Mouse (Mus musculus): ENCODE data around the gene Lpar3.
A peak's percentile ranks its signal among the peaks of the same experiment; 100 is the strongest.

Lpar3 gene

DNA sequence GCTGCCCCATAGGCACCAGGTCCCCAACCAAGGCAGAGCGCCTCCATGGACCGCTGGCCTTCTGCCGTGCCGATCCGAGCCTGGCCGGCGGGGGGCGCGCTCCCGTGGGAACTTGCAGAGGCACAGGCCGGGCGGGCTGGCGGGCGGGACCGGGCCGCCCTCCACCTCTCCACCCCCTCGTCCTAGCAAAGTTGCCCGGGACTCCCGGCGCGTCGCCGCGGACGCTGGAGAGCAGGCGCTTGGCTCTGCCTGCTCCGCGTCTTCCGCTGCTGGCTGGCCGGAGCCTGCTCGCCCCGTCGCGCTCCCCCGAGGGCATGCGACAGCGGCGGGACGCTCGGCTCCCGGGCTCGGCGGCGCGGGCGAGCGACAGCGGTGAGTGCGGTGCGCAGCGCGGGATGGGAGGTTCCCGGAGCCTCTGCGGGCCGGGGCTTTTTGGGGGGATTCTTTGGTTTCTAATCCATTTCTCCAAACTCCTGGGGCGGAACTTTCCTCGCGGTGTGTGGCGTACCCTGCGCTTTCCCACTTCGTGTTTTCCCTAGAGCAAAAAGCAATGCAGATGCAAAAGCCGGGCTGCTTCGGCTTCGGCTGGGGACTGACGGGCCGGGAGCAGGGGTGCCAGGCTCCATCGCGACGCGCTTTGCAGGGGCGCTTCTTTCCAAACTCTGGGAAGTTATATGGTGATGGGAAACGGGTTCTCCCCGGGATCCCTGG, at the start of gene Lpar3:
Lpar3 (plus strand) TSS at position 188 of the 711 bp plus-strand sequence.
- DNase-seq (ENCODE audit: inconsistent ontology term): peak; percentile 74

DNA sequence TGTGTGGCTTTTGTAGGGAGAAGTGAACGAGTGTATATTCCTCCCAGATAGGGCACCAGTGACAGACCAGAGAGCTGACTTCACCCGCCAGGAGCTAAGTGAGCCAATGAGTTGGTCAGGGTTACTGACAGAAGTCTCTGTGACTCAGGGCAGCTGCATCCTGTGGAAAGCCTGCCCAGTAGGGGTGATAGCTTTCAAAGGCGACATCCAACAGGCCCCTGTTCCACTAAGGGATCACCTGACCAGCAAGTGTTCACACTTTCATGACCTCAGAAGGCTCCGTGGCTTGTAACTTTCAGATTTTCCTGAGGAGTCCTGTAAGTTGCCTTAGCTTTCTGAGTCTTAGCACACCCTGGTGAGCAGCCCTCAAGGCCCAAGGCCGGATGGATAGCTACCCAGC, 47.7 kb upstream of the Lpar3 start:
- DNase-seq (ENCODE audit: inconsistent ontology term): no peak

DNA sequence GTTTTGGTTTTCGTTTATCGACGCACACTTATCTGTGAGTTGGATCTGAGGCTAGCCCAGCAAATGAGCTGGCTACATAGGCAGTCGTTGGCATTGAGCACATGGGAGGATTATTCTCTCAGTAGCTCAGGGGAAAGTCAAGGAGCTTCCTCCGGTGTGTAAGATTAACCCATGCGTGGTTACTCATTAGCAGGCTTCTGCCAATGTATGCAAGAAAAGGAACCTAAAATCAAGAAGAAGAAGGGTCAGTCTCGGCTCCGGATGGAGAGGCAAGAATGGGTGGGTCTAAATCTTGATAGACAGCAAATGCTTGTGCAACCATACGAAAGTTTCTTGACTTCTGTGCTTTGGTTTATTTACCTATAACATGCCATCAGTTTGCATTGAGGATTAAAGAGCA, 46.5 kb upstream of the Lpar3 start:
- DNase-seq (ENCODE audit: inconsistent ontology term): no peak

DNA sequence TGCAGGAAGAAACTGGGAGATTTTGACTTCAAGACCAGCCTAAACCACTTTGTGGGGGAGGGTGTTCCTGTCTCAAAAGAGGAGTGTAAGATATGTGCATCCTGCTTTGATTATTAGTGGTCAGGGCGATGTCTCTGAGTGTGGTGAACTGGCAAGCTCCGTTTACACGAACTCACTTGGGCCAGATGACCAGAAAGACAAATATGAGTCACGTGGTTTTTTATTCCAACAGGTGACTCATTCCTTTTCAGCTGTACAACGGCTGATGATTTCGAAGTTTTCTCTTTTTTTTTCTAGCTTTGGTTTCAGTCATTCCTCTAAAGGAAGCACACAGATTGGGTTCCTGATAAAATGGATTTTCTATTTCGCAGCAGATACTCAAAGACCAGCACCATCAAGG, 43.5 kb upstream of the Lpar3 start:
- peak; percentile 45 for DNase-seq (ENCODE audit: inconsistent ontology term)

DNA sequence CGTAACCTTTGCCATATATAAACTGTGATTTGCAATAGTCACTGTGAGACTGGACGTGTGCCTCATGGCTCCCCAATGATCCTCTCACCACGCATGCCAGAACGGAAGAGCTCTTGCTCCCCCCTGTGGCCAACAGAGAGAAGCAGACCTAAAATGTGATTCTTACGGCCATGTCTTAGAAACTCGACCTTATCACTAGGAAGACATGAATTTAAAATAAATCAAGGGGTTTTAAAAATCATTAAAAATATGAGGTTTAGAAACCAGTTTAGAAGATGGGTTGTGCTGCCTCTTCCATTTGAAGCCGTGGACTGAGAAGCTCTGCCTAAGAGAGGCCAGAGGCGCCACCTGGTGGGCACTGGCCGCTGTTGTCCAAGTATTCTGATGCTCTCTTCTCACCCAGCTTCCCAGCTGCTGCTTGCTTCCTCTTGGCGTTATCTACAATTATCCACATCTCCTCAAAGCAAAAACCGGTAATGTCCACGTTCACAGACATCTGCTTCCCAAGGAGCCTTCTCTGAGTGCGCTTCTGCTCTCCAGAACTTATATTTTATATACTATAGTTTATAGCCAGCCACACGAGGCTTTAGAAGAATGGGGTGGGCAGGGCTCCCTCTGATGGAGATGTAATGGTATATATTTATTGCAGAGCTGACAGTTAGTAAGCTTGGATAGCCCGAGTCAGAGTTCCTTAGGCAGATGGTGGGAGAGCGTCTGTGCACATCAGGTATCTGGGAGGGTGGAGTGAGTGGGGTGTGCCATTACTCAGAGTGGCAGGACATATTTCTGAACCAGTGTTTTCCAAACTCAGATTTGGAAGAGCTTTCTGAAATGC, 42.8 kb upstream of the Lpar3 start:
- DNase-seq (ENCODE audit: inconsistent ontology term): peak; percentile 87

DNA sequence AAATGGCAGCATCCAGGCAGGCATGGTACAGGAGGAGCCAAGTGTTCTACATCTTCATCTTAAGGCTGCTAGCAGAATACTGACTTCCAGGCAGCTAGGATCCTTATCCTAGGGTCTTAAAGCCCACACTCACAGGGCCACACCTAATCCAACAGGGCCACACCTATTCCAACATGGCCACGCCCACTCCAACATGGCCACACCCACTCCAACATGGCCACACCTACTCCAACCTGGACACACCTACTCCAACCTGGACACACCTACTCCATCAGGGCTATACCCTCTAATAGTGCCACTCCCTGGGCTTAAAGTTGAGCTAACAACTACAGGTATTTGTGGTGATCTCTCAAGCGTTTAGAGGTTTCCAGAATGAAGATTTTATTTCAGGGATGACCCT, 40.4 kb upstream of the Lpar3 start:
- DNase-seq (ENCODE audit: inconsistent ontology term): no peak

DNA sequence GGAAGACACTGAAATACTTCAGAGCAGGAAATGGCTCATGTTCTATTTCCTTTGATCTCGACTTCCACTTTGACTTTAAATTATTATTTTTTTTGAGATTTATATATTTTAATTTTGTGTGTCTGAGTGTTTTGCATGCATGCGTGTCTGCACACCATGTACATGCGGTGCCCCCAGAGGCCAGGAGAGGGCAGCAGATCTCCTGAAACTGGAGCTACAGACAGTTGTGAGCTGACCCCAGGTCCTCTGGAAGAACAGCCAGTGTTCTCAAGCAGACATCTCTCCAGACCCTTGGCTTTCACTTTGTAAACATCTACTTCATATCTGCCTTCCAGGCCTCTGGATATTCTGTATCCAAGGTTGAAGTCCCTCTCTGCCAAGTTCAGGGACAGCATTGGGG, 39.8 kb upstream of the Lpar3 start:
- peak; percentile 37 for DNase-seq (ENCODE audit: inconsistent ontology term)

DNA sequence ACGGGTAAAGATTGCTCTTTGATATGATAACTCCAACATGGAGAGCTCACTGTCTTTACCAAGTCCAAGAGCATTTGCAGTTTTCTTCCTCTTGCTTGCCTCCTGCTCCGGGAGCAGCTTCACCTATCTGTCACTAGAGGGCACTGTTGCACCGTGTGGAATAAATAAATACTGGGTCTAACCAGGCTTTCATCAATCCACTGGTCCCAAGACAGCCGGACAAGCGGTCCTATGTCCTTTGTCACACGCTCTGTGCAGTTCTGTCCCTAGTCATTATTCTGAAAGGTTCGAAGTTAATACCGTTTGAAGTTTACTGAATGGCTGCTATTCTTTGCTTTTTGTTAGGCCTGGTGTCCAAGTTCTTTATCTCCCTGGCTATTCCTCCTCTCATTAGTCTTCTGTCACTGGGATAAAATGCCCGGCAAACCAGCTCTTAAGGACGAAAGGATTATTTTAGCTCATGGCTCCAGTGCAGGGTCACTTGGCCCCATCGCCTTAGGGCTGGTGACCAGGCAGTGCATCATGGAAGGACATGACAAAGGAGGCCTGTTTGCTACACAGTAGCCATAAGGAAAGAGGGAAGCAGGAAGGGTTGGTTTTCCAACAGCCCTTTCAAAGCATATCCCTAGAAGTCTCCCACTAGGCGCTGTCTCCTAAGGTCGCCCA, 35.6 kb upstream of the Lpar3 start:
- DNase-seq (ENCODE audit: inconsistent ontology term): peak; percentile 68

DNA sequence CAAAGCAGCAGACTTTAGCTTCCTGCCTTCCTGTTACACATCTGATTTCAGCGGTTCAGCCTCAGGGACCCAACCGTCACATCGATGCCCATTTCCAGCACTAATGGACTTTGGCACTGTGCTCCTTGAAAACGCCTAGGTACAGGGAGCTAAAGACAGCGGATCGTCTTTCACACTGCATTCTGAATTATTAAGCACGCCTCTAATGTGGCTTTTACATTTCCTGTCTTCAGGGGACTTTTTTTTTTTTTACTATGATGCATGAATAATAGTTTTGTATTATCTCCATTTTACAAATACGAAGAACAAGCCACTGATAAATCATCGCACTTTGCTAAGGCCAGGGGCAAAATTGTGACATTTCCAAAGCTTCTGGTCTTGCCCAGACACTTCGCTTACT, 34.7 kb upstream of the Lpar3 start:
- DNase-seq (ENCODE audit: inconsistent ontology term): no peak

DNA sequence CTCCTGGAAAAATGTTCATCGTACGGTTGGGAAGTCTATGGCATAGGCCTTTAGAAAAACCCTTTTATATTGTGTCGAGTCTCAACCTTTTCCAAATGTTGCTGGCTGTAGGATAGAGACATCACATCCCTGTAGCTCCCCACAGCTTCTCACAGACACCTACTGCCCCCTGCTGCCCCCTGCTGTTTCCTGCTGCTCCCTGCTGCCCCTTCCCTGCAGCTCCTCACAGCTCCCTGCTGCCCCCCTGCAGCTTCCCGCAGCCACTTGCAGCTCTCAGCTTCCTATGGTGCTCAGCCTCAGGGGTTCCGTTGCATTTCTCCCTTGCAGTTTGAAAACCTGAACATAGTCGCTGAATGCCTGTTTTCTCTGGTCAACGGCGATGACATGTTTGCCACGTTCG, 30.8 kb upstream of the Lpar3 start:
- no peak for DNase-seq (ENCODE audit: inconsistent ontology term)

DNA sequence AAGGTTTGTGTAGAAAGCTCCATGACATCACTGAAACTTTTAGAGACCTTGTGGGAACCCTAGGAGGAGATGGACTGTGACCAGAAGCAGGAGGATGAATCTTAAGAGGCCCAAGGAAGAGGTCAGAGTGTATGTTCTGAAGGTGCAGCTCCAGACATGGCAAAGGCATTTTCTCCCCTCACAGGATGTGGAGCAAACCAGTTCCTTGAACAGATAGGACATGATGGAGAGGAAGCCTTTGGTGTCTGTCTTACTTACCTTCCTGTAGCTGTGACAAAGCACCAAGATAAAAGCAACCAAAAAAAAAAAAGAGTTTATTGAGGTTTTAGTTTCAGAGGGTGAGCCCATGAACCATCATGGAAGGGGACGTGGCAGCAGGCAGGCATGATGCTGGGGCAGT, 28.3 kb upstream of the Lpar3 start:
- DNase-seq (ENCODE audit: inconsistent ontology term): no peak

DNA sequence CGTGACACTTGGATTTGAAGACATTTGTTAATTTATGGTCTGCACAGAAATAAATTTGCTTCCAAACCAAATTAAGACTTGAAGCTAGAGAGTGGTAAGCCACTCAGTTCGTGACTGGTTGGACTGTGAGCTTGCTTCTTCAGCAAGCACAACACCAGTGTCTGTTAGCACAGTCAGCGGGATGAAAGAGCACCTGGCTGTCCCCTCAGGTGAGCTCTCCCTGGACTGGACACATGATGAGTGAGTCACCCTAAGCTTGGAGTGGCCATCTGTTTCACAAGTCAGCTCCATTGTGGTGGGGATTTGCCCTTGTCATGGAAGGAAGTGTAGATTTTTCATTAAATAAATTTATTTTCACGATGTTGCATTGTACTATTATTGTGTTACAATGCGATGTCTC, 25.6 kb upstream of the Lpar3 start:
- DNase-seq (ENCODE audit: inconsistent ontology term): no peak

DNA sequence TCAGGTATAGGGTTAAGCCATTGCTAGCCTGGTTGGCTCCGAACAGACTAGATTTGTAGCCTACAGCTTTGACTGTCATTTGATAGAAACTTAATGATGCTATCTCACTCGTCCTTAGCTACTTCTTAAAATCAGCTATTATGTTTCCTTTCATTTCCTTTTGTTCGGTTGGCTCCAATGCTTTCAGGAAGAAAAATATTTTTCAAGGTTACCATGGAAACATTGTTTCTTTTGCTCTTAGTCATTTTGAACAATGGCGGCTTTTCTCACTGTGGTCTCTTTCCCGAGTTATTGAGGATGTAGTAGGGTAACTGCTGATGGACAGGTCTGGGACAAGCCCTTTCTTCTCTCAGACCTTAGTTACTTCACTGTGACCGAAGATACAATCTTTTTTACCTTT, 24.5 kb upstream of the Lpar3 start:
- peak; percentile 7 for DNase-seq (ENCODE audit: inconsistent ontology term)

DNA sequence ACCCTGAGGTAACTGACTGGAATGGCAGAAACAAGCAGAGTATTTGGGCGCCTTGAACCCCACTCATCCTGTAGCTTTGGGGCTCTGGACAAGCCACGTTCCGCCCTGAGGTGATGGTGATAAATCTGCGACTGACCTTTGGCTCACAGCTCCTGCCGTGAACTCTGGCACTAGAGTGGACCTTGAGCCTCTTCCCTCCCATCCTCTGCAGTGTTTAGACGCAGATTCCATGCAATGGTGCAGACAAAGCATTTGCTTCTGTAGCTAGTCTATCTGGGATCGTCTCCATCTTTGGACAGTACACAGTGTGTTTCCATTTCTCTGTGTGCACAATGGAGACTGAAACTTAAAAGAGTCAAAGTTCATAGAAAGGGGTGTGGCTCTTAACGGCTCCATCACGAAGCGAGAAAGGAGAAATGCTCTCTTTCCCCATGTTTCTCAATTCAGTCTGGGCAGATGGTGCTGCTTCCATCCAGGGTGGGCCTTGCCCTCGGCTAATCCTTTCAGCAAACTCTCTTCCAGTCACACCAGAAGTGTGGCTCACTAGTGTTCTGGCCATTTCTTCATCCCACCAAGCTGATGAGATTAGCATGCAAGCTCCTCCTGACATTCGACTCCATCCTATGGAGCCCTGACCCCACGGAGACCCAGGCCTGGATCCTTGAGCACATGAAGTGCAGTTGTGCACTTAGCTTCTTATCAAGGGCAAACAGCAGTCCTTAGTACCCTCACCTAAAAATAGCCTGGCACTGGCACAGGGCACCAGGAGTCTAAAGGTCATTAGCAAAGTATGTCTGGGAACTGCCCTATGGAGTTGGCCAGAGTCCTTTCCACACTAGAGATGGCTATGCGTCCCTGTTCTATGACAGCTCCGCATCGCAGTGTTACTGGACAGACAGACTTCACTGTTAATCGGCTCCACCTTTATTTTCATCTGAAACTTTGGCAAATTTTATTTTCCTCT, 23.7 kb upstream of the Lpar3 start:
- no peak for DNase-seq (ENCODE audit: inconsistent ontology term)

DNA sequence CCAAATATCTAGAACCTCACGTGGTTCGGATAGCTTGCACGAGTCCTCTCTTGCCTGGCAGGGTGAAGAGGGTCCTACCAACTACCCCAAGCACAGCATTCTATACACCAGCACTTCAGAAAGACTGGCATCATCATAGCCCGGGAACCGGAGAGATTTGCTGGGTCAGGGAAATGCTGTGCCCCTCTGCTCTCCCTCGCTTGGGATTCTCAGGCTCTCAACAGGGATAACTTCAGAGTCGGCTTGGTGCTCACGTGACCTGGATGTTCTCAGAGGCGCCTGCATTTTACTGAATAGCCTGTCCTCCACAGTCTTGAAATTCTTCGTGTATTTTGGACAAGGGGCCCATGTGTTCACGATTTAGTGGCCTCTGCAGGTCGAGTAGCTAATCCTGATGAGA, 23.0 kb upstream of the Lpar3 start:
- DNase-seq (ENCODE audit: inconsistent ontology term): no peak

DNA sequence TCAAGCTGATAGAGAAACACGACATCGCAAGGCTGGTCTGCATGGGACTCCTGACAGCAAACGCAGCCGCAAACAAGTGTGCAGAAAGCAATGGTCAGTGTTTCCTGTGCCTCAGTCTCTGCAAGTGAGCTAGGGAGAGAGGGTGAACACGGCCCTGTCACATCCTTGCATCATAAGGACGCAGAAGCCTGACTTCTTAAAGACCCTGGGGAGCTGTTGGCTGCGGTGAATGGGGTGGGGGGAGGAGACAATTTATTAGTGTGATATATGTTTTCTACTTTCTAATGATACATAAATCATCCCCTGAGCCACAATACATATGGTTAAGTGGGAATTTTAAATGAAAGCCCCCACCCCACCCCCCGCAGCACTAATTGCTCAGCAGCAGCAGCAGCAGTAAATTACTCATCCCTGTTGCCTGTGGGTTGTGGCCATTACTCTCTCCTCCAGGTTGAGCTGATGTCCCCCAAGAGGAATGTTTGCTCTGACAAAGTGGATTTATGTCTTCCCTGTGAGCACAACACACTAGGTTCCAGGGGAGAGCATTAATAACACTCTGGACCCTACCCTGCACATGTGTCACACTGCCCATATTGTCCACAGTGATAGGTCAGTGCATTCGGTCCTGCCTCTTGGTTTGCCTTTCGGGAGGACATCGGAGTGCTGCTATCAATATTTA, 21.8 kb upstream of the Lpar3 start:
- no peak for DNase-seq (ENCODE audit: inconsistent ontology term)

DNA sequence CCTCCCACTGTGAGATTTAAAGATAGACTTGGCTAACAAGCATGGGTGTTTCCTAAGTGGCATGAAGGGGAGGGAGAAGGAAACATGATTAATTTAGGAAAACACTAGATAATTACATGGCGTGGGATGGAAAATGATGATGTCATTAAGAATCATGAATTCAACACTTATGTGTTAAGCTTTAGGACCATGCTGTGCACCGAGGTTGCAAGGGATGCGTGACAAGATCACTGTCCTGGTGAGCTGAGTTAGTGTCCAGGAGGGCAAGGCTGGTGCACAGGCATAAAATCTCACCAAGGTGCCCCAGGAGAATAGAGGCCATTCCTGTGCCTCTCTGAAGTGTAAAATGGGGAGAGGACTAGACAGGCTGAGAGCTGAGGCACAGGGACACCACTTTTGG, 21.3 kb upstream of the Lpar3 start:
- DNase-seq (ENCODE audit: inconsistent ontology term): no peak

DNA sequence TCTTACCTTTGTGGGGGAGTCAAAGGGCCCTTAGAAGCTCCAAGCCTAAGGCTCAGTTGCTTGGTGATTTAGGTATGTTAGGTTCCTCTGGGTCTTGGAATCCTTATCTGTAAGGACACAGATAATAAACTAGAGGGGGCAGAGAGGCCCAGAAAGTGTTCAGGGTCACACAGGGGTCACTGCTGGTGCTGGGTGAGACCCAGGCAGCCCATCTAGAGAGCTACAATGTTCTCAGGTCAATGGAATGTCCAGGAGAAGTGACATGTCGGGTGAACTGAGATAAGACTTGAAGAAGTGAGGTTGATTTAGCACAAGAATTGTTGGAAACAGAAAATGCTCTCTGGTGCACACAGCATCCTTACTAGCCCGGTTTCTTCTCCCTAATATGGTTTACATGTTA, 16.4 kb upstream of the Lpar3 start:
- no peak for DNase-seq (ENCODE audit: inconsistent ontology term)

DNA sequence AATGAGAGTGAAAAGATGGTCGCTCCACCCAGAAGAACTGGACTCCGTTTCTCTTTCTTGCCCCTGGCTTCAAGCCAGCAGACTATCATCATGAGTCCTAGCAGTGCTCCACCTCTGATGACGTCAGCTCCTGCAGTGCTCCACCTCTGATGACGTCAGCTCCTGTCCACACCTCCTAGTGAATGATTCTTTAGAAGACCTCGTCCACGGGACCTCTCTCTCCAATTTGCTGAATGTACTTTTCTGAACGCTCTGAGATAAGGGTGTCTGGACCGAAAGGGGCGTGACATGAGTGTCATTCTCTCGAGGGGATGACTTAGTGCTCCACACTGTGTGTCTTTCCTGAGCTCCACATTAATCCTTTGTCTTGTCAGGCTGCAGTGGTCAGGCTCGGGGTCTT, 15.5 kb upstream of the Lpar3 start:
- DNase-seq (ENCODE audit: inconsistent ontology term): no peak

DNA sequence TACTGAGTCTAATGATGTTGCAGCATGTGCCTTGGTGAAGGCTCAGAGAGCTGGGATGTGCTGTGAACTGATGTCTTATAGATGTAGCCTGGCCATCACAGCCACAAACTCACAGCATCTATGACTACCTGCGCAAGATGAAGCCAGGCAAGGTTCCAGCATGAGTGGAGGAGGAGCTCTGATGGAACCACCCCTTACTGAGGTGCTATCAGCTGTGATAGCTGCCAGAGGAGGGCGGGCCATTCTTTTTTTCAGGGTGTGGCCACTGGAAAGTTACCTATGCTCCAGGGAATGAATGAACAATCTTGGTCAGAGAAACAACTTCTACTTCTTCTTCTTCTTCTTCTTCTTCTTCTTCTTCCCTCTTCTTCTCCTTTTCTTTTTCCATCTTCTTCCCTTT, 14.1 kb upstream of the Lpar3 start:
- no peak for DNase-seq (ENCODE audit: inconsistent ontology term)

DNA sequence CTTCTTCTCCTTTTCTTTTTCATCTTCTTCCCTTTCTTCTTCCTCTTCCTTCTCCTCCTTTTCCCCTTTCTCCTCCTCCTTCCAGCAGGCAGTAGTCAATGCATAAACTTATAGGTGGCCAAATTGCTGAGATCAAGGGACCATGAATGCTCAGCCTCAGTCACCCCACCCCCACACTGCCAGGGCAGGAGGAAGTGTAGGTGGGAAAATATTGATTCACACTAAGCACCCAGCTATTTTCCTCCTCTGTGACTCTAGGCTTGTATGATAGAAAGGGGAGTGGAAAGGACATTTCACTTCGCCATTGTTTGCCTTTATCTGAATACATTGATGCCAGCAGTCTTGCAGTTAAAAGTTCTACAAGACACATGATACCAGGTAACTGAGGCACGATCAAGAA, 13.3 kb upstream of the Lpar3 start:
- DNase-seq (ENCODE audit: inconsistent ontology term): no peak

Data from Muller cell, postnatal 12 days (primary cell).